Mouse (Mus musculus) cerebellum, adult 2 months (tissue): ENCODE data around the gene Maats1.

ENCODE experiments used
- CTCF ChIP-seq: fragments of 200-500 bp; IDR thresholded peaks from 2 replicates; pipeline ENCODE4 v1.5.1; 2011; ENCODE audit warnings: low read depth, mild to moderate bottlenecking, control low read depth, low read length, moderate library complexity, borderline replicate concordance; ENCODE audit not compliant: insufficient read depth
- POLR2A ChIP-seq: fragments of 200-500 bp; IDR thresholded peaks from 2 replicates; pipeline ENCODE4 v1.6.1; 2011; ENCODE audit warnings: low read length, control low read depth, borderline replicate concordance; ENCODE audit not compliant: insufficient read depth

- no peak for TF ChIP-seq CTCF
- TF ChIP-seq POLR2A = no peak
Measured at GRCm38 (mm10) chr16:38371705-38372296, 29.9 kb upstream of the Maats1 start.
